Mouse (Mus musculus): ENCODE measurements around the gene Sept7. TPM values are rescaled to one million over a fixed set of nuclear protein-coding genes. Genes with fewer than 3 reads are reported as not detected.
A peak's percentile ranks its signal among the peaks of the same experiment; 100 is the strongest.

The Sept7 gene
- total and polyA plus RNA-seq, 2 experiments from 2014 or later = 126 to 215 TPM

DNA sequence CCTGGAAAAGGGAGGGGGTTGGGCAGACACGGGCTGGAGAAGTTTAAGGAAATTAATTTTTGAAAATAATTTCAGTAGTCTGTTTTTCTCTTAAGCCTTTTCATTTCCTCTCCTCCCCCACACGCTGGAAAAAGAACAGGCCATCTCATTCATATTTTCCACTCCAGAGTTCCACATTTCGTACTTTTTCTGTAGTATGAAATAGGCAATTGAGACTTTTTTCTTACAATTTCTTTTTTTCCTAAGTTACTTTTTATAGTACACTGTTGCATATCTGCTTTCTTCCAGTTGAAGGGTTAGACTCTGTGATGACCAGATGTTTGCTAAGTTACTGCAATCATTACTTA lies 1.2 kb downstream of the Sept7 start:
- no peaks in the 10 kb centered on the region for H3K9me3 ChIP-seq (replicated peaks; ENCODE audit: control insufficient read depth, low read length)
- WGBS = 0% methylated on average over 3 of the region's 3 CpGs

DNA sequence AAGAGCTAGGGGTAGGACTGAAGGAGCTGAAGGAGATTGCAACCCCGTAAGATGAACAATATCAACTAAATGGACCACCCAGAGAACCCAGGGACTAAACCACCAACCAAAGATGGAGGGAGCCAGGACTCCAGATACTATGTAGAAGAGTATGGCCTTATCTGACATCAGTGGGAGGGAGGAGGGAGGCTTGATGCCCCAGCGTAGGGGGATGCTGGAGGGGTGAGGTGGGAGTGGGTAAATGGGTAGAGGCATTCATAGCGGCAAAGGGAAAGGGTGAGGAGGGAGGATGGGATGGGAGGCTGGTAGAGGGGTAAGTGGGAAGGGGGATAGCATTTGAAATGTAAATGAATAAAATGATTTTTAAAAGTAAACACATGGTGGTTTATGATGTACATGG lies 8.2 kb downstream of the Sept7 start:
- Histone ChIP-seq H3K27ac (ENCODE audit: low read depth) (no peak overlapping the region), H3K27me3 (ENCODE audit: control insufficient read depth, insufficient read depth, low read length) (no peaks in the 10 kb centered on the region), H3K36me3 (replicated peaks; ENCODE audit: control insufficient read depth, insufficient read depth, low read length) (peaks cover 3% of the 10 kb centered on the region), H3K4me2 (ENCODE audit: low read depth, low read length) (no peak overlapping the region), H3K9me3 (replicated peaks; ENCODE audit: control insufficient read depth, low read length) (no peaks in the 10 kb centered on the region), H3K4me3 (ENCODE audit: low read depth, low read length) (no peak overlapping the region), H3K4me1 (ENCODE audit: control insufficient read depth, insufficient read depth) (0 out of 2 replicates have a peak, but pooled peaks cover 7% of the 10 kb centered on the region), H3K9ac (replicated peaks; ENCODE audit: low read depth, low read length) (no peak overlapping the region)
- ATAC-seq (ENCODE audit: insufficient read depth, low read depth) = no peak
- TF ChIP-seq EP300 (IDR thresholded peaks at IDR 0.05; ENCODE audit: low read depth) (no peak), CTCF (IDR thresholded peaks at IDR 0.05; ENCODE audit: low read depth) (no peak)
- no peak for DNase-seq (ENCODE audit: low spot score)
- WGBS = 72% methylated on average over 3 of the region's 3 CpGs

More for the DNA sequence above, 1.2 kb downstream of the Sept7 start:
- Histone ChIP-seq H3K4me2 (ENCODE audit: low read depth, low read length) (peak overlapping the region; percentile 62), H3K4me3 (ENCODE audit: low read depth, low read length) (peak overlapping the region; percentile 97), H3K27ac (ENCODE audit: low read depth) (peak overlapping the region; percentile 100), H3K36me3 (replicated peaks; ENCODE audit: control insufficient read depth, insufficient read depth, low read length) (no peaks in the 10 kb centered on the region), H3K27me3 (ENCODE audit: control insufficient read depth, insufficient read depth, low read length) (no peaks in the 10 kb centered on the region), H3K4me1 (ENCODE audit: control insufficient read depth, insufficient read depth) (peaks cover 27% of the 10 kb centered on the region), H3K9ac (replicated peaks; ENCODE audit: low read depth, low read length) (peak overlapping the region; percentile 98)
- ATAC-seq (ENCODE audit: insufficient read depth, low read depth) = no peak
- DNase-seq (ENCODE audit: low spot score) = peak; percentile 51
- TF ChIP-seq CTCF (IDR thresholded peaks at IDR 0.05; ENCODE audit: low read depth) (no peak), EP300 (IDR thresholded peaks at IDR 0.05; ENCODE audit: low read depth) (no peak)

DNA sequence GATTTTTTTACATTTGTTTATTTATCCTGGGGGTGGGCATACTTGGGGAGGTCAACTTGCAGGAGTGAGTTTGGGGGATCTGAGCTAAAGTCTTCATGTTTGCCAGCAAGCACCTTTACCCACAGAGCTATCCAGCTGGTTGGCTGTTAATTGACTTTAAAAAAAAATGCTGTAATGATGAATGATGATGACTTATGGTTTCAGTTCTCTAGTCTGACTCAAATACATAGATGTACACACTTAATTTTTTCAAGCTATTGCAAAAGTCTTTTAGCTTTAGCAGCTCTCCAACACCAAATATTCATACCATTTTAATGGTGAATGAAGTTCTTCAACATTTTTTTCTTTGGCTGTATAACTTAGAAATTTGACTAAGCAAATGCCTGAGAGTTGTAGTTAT lies 8.7 kb downstream of the Sept7 start:
- Histone ChIP-seq H3K9me3 (replicated peaks; ENCODE audit: control insufficient read depth, low read length) (no peaks in the 10 kb centered on the region), H3K27ac (ENCODE audit: low read depth) (no peak overlapping the region), H3K9ac (replicated peaks; ENCODE audit: low read depth, low read length) (no peak overlapping the region), H3K4me1 (ENCODE audit: control insufficient read depth, insufficient read depth) (0 out of 2 replicates have a peak, but pooled peaks cover 3% of the 10 kb centered on the region), H3K36me3 (replicated peaks; ENCODE audit: control insufficient read depth, insufficient read depth, low read length) (peaks cover 8% of the 10 kb centered on the region), H3K4me3 (ENCODE audit: low read depth, low read length) (no peak overlapping the region), H3K4me2 (ENCODE audit: low read depth, low read length) (no peak overlapping the region), H3K27me3 (ENCODE audit: control insufficient read depth, insufficient read depth, low read length) (no peaks in the 10 kb centered on the region)
- TF ChIP-seq EP300 (IDR thresholded peaks at IDR 0.05; ENCODE audit: low read depth) (no peak), CTCF (IDR thresholded peaks at IDR 0.05; ENCODE audit: low read depth) (no peak)
- DNase-seq (ENCODE audit: low spot score) = no peak
- no peak for ATAC-seq (ENCODE audit: insufficient read depth, low read depth)

DNA sequence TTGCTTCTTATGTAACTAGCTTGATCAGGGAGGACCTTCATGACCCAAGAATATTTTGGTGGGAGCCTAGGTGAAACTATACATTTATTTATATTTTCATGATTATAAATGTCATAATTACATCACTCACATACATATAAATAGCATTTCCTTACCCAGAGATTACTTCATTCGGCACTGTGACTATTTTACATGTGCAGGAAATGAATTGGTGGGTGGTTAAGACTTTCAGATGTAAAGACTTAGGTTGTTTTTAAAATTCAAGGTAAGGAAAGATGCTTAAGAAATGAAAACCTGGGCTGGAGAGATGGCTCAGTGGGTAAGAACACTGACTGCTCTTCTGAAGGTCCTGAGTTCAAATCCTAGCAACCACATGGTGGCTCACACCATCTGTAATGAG lies 9.8 kb downstream of the Sept7 start:
- no peak overlapping the region for H3K4me2 ChIP-seq (ENCODE audit: low read depth, low read length)
- WGBS = 28% methylated on average over 1 of the region's 1 CpGs
- H3K4me1 ChIP-seq (ENCODE audit: control insufficient read depth, insufficient read depth) = no peaks in the 10 kb centered on the region
- H3K9ac ChIP-seq (replicated peaks; ENCODE audit: low read depth, low read length) = no peak overlapping the region
- no peaks in the 10 kb centered on the region for H3K9me3 ChIP-seq (replicated peaks; ENCODE audit: control insufficient read depth, low read length)
- peaks cover 14% of the 10 kb centered on the region for H3K36me3 ChIP-seq (replicated peaks; ENCODE audit: control insufficient read depth, insufficient read depth, low read length)
- no peak for TF ChIP-seq EP300 (IDR thresholded peaks at IDR 0.05; ENCODE audit: low read depth)
- TF ChIP-seq CTCF (IDR thresholded peaks at IDR 0.05; ENCODE audit: low read depth) = no peak
- H3K27me3 ChIP-seq (ENCODE audit: control insufficient read depth, insufficient read depth, low read length) = no peaks in the 10 kb centered on the region
- DNase-seq (ENCODE audit: low spot score) (no peak), ATAC-seq (ENCODE audit: insufficient read depth, low read depth) (no peak)
- no peak overlapping the region for H3K27ac ChIP-seq (ENCODE audit: low read depth)
- no peak overlapping the region for H3K4me3 ChIP-seq (ENCODE audit: low read depth, low read length)

DNA sequence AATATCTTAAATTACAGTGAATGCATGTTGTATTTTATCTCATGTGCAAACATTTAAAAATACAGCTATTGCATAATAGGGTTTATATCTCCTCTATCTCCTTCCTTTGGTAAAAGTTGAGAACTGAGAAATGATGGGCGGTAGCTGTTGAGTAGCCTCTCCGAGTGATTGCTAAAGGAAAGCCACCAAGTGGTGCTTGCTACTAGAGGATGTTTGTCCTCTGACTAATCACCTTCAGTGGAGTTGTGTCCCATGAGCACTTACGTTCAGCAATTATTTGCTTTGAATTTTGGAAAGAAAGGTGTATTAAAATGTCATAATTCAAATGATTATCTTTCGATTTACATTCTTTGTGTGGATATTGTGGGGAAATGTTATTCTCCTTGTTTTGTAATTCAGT lies 13.6 kb downstream of the Sept7 start:
- no peak overlapping the region for H3K4me3 ChIP-seq (ENCODE audit: low read depth, low read length)
- H3K27ac ChIP-seq (ENCODE audit: low read depth) = no peak overlapping the region
- no peaks in the 10 kb centered on the region for H3K9me3 ChIP-seq (replicated peaks; ENCODE audit: control insufficient read depth, low read length)
- H3K4me1 ChIP-seq (ENCODE audit: control insufficient read depth, insufficient read depth) = no peaks in the 10 kb centered on the region
- 91% methylated on average over 4 of the region's 4 CpGs for WGBS
- no peaks in the 10 kb centered on the region for H3K27me3 ChIP-seq (ENCODE audit: control insufficient read depth, insufficient read depth, low read length)
- no peak overlapping the region for H3K9ac ChIP-seq (replicated peaks; ENCODE audit: low read depth, low read length)
- TF ChIP-seq EP300 (IDR thresholded peaks at IDR 0.05; ENCODE audit: low read depth) (no peak), CTCF (IDR thresholded peaks at IDR 0.05; ENCODE audit: low read depth) (no peak)
- DNase-seq (ENCODE audit: low spot score) (no peak), ATAC-seq (ENCODE audit: insufficient read depth, low read depth) (no peak)
- peaks cover 35% of the 10 kb centered on the region for H3K36me3 ChIP-seq (replicated peaks; ENCODE audit: control insufficient read depth, insufficient read depth, low read length)
- no peak overlapping the region for H3K4me2 ChIP-seq (ENCODE audit: low read depth, low read length)

DNA sequence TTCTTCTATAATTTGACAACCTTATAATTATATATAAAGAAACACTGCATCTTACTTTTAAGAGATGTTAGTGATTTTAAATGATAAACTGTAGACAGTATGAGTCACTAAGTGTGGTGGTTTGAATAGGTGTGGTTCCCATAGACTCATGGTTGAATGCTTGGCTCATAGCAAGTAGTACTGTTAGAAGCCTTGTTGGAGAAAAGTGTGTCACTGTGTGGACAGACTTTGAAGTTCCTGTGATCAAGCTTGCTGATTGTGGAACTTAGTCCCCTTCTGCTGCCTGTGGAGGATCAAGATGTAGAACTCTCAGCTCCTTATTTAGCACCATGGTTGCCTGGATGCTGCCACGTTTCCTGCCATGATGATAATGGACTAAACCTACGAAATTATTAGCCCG lies 14.9 kb downstream of the Sept7 start:
- H3K9ac ChIP-seq (replicated peaks; ENCODE audit: low read depth, low read length) = no peak overlapping the region
- no peak overlapping the region for H3K4me3 ChIP-seq (ENCODE audit: low read depth, low read length)
- 77% methylated on average over 3 of the region's 3 CpGs for WGBS
- no peaks in the 10 kb centered on the region for H3K4me1 ChIP-seq (ENCODE audit: control insufficient read depth, insufficient read depth)
- H3K27me3 ChIP-seq (ENCODE audit: control insufficient read depth, insufficient read depth, low read length) = no peaks in the 10 kb centered on the region
- DNase-seq (ENCODE audit: low spot score) (no peak), ATAC-seq (ENCODE audit: insufficient read depth, low read depth) (no peak)
- no peaks in the 10 kb centered on the region for H3K9me3 ChIP-seq (replicated peaks; ENCODE audit: control insufficient read depth, low read length)
- no peak overlapping the region for H3K4me2 ChIP-seq (ENCODE audit: low read depth, low read length)
- H3K36me3 ChIP-seq (replicated peaks; ENCODE audit: control insufficient read depth, insufficient read depth, low read length) = peaks cover 35% of the 10 kb centered on the region
- H3K27ac ChIP-seq (ENCODE audit: low read depth) = no peak overlapping the region
- no peak for TF ChIP-seq EP300 (IDR thresholded peaks at IDR 0.05; ENCODE audit: low read depth)
- no peak for TF ChIP-seq CTCF (IDR thresholded peaks at IDR 0.05; ENCODE audit: low read depth)

Data from heart, postnatal 0 days (tissue).